Mouse (Mus musculus): ENCODE results near the gene Ip6k1.
A peak's percentile ranks its signal among the peaks of the same experiment; 100 is the strongest.
"Not testable (repeated sequence)": the region's sequence is repeated elsewhere in the genome, so short reads cannot be mapped to it uniquely, and the experiment has no call there.

Ip6k1 gene

DNA sequence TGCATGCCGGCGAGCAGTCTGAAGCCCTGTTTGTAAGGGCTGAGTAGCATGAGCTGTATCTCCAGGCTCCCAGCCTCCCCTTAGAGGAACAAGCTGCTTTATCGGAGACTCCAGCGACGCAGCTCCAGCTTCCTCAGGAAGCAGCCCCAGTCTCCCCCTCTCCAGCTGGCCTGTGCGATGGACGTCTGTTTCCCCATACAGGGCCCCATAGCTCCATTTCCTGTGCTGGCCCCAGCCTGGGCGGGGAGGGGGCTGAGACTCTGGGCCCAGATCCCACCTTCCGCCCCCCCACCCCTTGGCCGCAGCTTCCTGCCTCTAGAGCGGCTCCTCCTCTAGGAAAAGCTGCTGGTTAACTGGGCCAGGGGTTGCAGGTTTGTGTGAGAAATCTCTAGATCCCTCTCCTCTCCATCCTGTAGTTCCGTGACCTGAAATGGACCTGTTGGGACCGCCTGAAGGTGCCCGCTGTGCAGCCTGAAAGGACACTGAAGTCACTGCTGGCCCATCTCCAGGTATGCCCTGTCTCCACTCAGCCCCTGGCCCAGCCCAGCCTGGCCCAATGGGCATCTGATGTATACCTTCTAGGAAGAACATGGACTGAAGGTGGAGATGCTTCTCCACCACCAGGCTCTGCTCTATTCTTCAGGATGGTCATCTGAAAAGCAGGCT is 19.5 kb upstream of the Ip6k1 start, which contains the start of gene Gm20661:
Gene Gm20661 (plus strand): TSS at position 378 of the 666 bp plus-strand sequence.
- peak; percentile 98 for DNase-seq (ENCODE audit: extremely low read depth, low read depth)

DNA sequence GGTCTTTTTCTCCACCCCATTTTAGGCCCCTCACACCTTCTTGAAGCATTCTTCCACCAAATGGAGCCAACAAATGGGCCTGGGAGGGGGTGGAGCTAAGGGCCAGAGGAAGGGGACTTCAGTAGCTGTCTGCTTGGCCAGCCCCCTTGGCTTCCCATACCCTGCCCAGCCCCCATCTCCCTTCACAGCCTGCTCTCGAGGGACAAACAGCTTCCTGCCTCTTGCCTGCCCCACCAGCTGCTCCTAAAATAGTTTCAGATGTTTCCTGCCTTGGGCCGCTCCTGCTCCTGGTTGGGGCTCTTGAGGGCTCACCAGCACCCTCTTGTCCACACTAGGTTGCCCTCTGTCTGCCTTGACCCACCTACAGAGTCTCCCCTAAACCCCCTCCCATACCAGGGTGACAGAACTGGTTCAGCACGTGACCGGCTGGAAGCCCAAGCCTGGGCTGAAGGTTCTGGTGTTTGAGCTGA is 18.8 kb upstream of the Ip6k1 start:
- DNase-seq (ENCODE audit: extremely low read depth, low read depth) = no peak

GRCm38 (mm10) chr9:107984052-107984753 is 18.1 kb upstream of the Ip6k1 start:
- DNase-seq (ENCODE audit: extremely low read depth, low read depth) = no peak

- no peak for DNase-seq (ENCODE audit: extremely low read depth, low read depth)
These were observed 17.6 kb upstream of the Ip6k1 start for GRCm38 (mm10) chr9:107984754-107985055.

DNA sequence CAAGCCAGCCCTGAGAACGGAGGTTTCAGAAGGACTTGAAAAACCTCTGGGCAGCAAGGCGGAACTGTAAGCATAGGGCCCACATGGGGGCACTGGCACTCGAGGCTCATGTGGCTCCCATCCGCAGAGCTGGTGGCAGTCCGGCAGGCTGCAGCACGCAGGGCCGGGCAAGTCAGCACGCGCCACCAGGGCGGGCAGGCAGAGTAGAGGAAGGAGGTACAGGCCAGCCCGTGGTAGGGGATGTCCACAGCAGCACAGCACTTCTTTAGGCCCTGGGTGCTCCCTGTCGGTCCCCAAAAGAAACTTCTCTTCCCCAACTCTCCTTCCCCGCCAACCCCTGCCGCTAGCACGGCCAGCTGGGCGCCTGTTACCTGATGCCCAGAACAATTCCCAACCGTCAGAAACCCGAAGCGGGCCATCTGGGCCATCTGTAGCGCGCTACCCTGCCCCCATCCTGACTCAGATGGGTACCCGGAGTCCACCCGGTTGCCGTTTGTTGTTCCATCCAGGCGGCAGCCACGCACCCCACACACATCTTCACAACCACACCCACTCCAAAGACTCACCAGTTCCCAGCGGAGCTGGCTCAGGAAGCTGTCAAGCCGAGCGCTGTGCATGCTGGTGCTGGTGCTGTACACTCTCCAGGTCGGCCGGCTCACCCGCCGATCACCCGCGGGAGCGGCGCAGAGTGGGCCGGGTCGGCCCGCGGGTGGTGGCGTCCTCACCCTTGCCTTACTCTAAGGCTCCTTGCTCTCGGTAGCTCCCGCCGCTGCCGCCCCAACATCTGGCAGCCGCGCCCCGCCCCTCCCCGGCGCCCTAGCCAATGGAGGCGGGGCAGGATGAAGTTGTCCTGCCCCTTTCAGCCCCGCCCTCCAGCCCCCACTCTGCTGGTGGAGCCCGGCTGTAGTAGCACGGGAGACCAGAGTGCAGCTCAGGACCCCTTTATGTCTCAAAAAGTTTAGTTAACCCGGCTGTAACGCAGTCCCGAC is 16.9 kb upstream of the Ip6k1 start, which contains the start of gene Inka1:
Gene Inka1 (minus strand): TSS at position 749 of the 989 bp plus-strand sequence.
- no peak for DNase-seq (ENCODE audit: extremely low read depth, low read depth)

DNA sequence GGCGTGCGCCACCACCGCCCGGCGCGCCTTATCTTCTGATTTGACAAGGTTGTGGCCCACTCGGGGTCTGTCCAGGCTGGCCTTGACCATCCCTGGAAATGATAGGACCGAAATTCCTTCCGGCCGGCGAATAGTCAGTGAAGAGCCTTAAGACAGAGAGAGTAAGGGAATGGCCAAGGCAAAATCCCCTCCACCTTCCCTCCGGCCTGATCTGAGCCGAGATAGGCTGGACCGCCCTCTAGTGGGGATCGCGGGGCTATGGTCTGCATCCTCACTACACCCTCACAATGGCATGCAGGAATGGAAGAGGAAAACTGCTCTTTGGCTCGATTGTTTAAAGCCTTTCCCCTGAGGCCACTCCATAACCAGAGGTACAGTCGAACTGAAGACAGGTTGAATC is 15.9 kb upstream of the Ip6k1 start:
- no peak for DNase-seq (ENCODE audit: extremely low read depth, low read depth)

DNA sequence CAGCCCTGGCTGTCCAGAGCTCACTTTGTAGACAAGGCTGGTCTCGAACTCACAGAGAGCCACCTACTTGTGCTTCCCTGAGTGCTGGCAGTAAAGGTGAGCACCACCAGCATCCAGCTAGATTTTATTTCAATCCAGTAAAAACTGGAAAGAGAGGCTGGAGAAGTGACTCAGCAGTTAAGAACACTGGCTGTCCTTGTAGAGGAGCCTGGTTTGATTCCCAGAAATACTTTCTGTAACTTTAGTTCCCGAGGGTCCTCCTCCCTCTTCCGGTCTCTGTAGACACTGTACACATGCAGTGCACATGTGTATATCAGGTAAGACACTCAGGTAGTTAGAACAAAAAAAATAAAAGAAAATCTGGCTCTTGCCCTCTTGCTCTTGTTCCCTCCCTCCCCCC is 14.4 kb upstream of the Ip6k1 start:
- DNase-seq (ENCODE audit: extremely low read depth, low read depth) = no peak

GRCm38 (mm10) chr9:107992197-107992596 is 10.1 kb upstream of the Ip6k1 start, which contains the start of gene Cdhr4:
Cdhr4 (plus strand) TSS chr9:107992497.
- DNase-seq (ENCODE audit: extremely low read depth, low read depth) = no peak

DNA sequence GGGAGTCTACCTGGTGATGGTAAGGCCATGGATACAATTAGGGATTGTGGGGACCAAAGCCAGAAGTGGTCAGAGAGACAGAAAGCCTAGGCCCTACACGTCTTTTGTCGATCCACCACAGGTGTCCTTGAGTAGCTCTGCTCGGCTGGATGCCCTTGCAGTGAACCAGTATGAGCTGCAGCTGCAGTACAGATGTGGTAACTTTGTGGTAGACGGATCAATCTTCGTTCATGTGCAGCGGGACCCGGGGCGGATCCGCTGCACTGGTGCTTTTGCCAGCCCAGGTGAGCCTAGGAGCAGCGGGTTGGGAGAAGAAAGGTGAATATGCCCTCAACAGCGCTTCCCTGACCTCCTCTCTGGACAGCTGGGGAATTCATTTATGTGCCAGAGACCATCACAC is 9.3 kb upstream of the Ip6k1 start:
- no peak for DNase-seq (ENCODE audit: extremely low read depth, low read depth)

DNA sequence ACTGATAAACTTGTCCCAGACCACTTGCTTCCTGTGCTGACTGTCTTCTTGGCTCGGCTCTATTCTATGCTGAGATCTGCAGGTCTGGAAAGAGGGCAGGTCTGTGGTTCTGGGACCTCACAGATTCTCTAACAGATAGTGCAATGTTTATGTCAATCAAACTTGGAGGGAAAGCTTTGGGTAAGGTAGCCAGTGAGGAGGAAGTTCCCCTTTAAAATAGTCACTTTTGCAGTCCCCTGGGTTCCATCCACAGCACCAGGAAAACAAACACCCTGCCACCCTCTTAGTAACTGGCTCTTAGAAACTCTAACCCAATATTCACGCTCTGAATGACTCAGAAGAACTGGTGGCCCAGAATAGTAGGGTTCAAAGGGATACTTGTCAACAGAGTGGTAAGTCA is 7.8 kb upstream of the Ip6k1 start:
- no peak for DNase-seq (ENCODE audit: extremely low read depth, low read depth)

DNA sequence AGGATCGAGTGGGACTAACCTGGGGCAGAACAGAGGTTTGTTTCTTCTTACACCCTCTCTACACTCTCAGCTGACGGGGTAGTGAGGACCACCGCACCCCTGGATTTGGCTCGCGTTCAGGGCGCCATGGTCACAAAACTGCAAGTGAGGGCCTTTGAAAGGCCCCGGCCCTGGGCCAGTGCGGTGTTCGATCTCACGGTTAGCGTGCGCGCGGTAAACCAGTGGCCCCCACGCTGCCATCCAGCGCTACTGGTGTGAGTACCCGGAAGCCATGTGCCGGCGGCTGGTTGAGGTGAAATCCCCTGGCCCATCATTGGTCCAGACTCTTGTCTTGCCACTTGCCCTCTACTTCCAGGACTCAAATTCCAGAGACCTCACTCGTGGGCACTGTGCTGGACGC is 6.8 kb upstream of the Ip6k1 start:
- no peak for DNase-seq (ENCODE audit: extremely low read depth, low read depth)

DNA sequence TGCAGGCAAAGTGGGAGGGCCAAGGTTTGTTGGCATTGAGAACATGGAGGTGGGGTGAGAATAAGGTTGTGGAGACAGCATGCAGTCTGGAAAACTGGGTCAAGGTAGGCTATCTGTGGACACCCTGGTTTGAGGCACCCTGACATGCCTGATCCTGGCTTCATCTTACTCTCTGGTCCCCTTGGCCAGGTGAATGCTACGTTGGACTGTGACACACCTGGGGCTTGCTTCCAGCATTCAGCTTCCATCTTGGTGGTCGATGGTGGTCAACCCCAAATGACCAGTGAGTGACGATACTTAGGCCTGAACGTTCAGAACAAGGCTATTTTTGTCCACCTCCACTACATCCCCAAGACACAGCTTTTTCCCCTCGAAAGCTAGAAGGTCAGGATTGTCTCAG is 6.3 kb upstream of the Ip6k1 start, which contains the start of gene Gm20662:
Gene Gm20662 (plus strand): TSS at position 301 of the 400 bp plus-strand sequence.
- no peak for DNase-seq (ENCODE audit: extremely low read depth, low read depth)

DNA sequence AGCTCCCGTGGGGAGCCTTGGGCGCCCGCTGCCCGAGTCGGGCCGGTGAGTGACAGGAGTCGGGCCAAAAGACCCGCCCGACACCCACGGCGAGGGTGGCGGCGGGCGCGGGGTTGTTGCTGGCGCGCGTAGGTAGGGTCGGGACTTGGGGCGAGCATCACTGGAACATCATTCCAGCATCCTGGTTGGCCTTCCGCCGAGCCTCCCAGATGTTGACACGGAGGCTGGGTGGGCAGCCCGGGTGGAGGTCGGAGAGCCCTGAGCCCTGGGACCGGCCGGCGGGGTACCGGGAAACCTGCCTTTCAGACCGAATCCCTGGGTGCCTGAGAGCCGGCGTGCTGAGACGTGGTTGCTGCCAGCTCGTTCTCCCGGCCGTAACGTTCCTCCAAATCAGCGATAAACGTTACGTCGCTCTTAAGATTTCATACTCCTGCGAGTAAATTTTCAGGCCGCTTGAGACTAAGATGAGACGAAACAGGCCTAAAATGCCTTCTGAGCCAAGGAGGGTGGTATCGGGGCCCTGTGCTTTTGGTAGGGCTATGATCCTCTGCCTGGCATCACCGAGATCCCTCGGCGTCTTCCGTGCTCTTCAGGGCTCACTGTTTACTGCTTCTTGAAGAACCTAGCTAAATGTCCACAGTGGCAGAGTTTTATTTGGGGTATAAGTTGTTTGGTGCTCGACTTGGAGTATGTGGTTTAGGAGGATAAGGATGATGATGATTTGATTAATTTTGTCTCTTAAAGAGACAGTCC is 653 bp downstream of the Ip6k1 start:
- DNase-seq (ENCODE audit: extremely low read depth, low read depth) = no peak

DNA sequence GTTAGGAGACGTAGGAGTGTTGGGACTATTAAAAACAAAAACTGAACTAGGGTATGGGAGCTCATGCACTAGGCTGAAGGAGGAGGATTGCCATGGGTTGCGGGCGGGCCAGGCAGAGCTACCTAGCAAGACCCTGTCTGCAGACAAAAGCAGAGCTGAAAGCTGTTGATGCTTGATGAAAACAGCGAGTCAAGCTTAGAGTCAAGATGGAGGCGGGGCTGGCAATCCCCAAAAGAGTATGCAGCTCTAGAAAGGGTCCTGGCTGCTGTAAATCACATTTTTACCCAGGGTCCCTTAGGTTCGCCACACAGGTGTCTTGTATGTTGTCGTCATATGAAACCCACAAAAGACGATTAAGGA is 1.2 kb downstream of the Ip6k1 start:
- DNase-seq (ENCODE audit: extremely low read depth, low read depth) = no peak

DNA sequence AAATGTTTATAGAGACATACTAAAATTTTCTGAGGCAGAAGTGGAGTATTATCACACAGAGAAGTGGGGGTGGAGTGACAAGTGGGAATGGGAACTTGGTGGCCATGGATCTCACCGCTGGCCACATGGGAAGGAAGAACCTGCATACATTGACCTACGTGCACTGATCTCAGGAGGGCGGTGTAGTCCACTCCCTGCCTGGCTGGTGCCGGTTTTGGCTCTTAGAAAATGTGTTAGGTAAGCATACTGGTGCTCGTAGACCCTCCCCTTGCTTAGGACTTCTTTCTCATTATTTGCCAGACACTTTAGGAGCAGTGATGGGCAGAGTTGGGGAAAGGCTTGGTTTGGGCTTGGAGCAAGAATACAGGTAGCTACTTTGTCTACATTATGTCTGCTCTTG is 5.7 kb downstream of the Ip6k1 start:
- DNase-seq (ENCODE audit: extremely low read depth, low read depth) = no peak

GRCm38 (mm10) chr9:108010385-108010784 is 8.1 kb downstream of the Ip6k1 start:
- no peak for DNase-seq (ENCODE audit: extremely low read depth, low read depth)

GRCm38 (mm10) chr9:108013577-108013976 is 11.3 kb downstream of the Ip6k1 start:
- not testable (repeated sequence) for DNase-seq (ENCODE audit: extremely low read depth, low read depth)

- DNase-seq (ENCODE audit: extremely low read depth, low read depth) = no peak
These were observed 14.8 kb downstream of the Ip6k1 start for GRCm38 (mm10) chr9:108017127-108017526.

GRCm38 (mm10) chr9:108020741-108021140 is 18.4 kb downstream of the Ip6k1 start:
- no peak for DNase-seq (ENCODE audit: extremely low read depth, low read depth)

- DNase-seq (ENCODE audit: extremely low read depth, low read depth) = no peak
These were observed 20.9 kb downstream of the Ip6k1 start for GRCm38 (mm10) chr9:108023216-108023615.

DNA sequence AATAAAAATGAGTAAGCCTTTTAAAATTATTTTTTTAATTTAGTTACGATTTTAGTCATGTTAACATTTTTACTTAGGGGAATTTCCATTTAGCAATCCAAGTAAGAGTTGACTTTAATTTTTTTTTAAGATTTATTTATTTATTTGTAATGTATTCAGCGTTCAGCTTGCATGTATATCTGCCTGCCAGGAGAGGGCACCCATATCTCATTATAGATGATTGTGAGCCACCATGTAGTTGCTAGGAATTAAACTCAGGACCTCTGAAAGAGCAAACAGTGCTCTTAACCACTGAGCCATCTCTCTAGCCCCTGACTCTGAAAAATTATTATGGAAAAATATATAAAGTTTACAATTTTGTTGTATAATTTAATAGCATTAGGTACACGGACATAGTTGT is 24.3 kb downstream of the Ip6k1 start:
- no peak for DNase-seq (ENCODE audit: extremely low read depth, low read depth)
